In genomic region chr3:123116903-123117302, GRCm38 (mm10) we compare ENCODE assay signal across 8 mouse cellular contexts.
A peak's percentile ranks its signal among the peaks of the same experiment; 100 is the strongest.
DNase-seq lines count a peak whose midpoint lies in the region; ATAC-seq lines count a peak whose summit lies in the region.
"Had no signal": no experiment of that assay in that cellular context is flagged by ENCODE, and none has a peak within 500 bp of the region (broad histone marks: within the 10 kb centered on the region; RNA-seq: fewer than 3 reads in every experiment).

No protein-coding gene starts in this region.

- WGBS in limb, embryonic 11.5 days = 32% methylated on average over 16 of the region's 16 CpGs
- 26% methylated on average over 16 of the region's 16 CpGs for WGBS in stomach, embryonic 16.5 days
- WGBS in forebrain, embryonic 14.5 days = 60% methylated on average over 16 of the region's 16 CpGs

- peak overlapping the region; percentile 7; the same call in 1 of the 2 replicates for H3K4me2 ChIP-seq in limb, embryonic 11.5 days (ENCODE audit: low read depth, severe bottlenecking)
- peak overlapping the region; percentile 38 for H3K4me2 ChIP-seq in stomach, embryonic 16.5 days (ENCODE audit: low read depth, low read length)
- H3K4me2 ChIP-seq in forebrain, embryonic 14.5 days (ENCODE audit: low read length) = no peak overlapping the region

- 0 out of 2 replicates have a peak, but pooled peaks have one; percentile 54 for ATAC-seq in limb, embryonic 11.5 days (ENCODE audit: insufficient number of reproducible peaks, low FRiP score, low TSS enrichment, low read depth)
- peak; percentile 65; the same call in 1 of the 2 replicates for ATAC-seq in stomach, embryonic 16.5 days (ENCODE audit: insufficient read depth, low FRiP score)
- no peak for ATAC-seq in forebrain, embryonic 14.5 days

- H3K9ac ChIP-seq in limb, embryonic 11.5 days (ENCODE audit: low read length) = no peak overlapping the region
- H3K9ac ChIP-seq in stomach, embryonic 16.5 days (ENCODE audit: low read length) = peak overlapping the region; percentile 61
- no peak overlapping the region for H3K9ac ChIP-seq in forebrain, embryonic 14.5 days (ENCODE audit: low read length)

- peak; percentile 19 for DNase-seq in testis, postnatal 14 days (ENCODE audit: low spot score)
- no peak for DNase-seq in testis, postnatal 10 days (ENCODE audit: low spot score)
- peak; percentile 82 for DNase-seq in gastrocnemius, adult 18-20 months (ENCODE audit: low spot score)
- DNase-seq in limb, embryonic 11.5 days (ENCODE audit: low spot score) = peak; percentile 32
- DNase-seq in forebrain, embryonic 14.5 days (ENCODE audit: low spot score) = no peak
- no peak for DNase-seq in layer of hippocampus, postnatal 25 days (ENCODE audit: extremely low spot score in 1 of 2, low spot score in 1 of 2)

- H3K4me1 ChIP-seq in limb, embryonic 11.5 days (ENCODE audit: control insufficient read depth, insufficient read depth, low read length) = no peaks in the 10 kb centered on the region
- H3K4me1 ChIP-seq in stomach, embryonic 16.5 days (ENCODE audit: control insufficient read depth, insufficient read depth, low read length) = 0 out of 2 replicates have a peak, but pooled peaks cover 6% of the 10 kb centered on the region
- peaks cover 4% of the 10 kb centered on the region; the same call in 1 of the 2 replicates for H3K4me1 ChIP-seq in forebrain, embryonic 14.5 days (ENCODE audit: control insufficient read depth, insufficient read depth, low read length)

- H3K4me3 ChIP-seq in limb, embryonic 11.5 days (ENCODE audit: low read depth, low read length) = no peak overlapping the region
- peak overlapping the region; percentile 23 for H3K4me3 ChIP-seq in stomach, embryonic 16.5 days (replicated peaks; ENCODE audit: low read length)
- no peak overlapping the region for H3K4me3 ChIP-seq in forebrain, embryonic 14.5 days (ENCODE audit: low read depth, low read length)

- no peaks in the 10 kb centered on the region for H3K36me3 ChIP-seq in limb, embryonic 11.5 days (ENCODE audit: control insufficient read depth, insufficient read depth, low read length)
- 0 out of 2 replicates have a peak, but pooled peaks cover 8% of the 10 kb centered on the region for H3K36me3 ChIP-seq in stomach, embryonic 16.5 days (ENCODE audit: control insufficient read depth, insufficient read depth, low read length)
- H3K36me3 ChIP-seq in forebrain, embryonic 14.5 days (ENCODE audit: control insufficient read depth, insufficient read depth, low read length) = no peaks in the 10 kb centered on the region
- H3K36me3 ChIP-seq: hindbrain, embryonic 10.5 days had no signal

- no peak overlapping the region for H3K27ac ChIP-seq in limb, embryonic 11.5 days (replicated peaks; ENCODE audit: low read depth, low read length)
- H3K27ac ChIP-seq in stomach, embryonic 16.5 days (ENCODE audit: low read length) = peak overlapping the region; percentile 57; the same call in 1 of the 2 replicates
- H3K27ac ChIP-seq in forebrain, embryonic 14.5 days (ENCODE audit: low read depth, low read length) = no peak overlapping the region
- H3K27ac ChIP-seq: hindbrain, embryonic 10.5 days had no signal

- no peaks in the 10 kb centered on the region for H3K27me3 ChIP-seq in limb, embryonic 11.5 days (ENCODE audit: control insufficient read depth, insufficient read depth, low read length)
- H3K27me3 ChIP-seq in stomach, embryonic 16.5 days (ENCODE audit: control insufficient read depth, insufficient read depth, low read length) = no peaks in the 10 kb centered on the region
- no peaks in the 10 kb centered on the region for H3K27me3 ChIP-seq in forebrain, embryonic 14.5 days (replicated peaks; ENCODE audit: control insufficient read depth, insufficient read depth, low read length)

- no peaks in the 10 kb centered on the region for H3K9me3 ChIP-seq in limb, embryonic 11.5 days (ENCODE audit: control insufficient read depth, low read length)
- no peaks in the 10 kb centered on the region for H3K9me3 ChIP-seq in stomach, embryonic 16.5 days (replicated peaks; ENCODE audit: control insufficient read depth, low read length)
- H3K9me3 ChIP-seq in forebrain, embryonic 14.5 days (replicated peaks; ENCODE audit: control insufficient read depth, low read length) = no peaks in the 10 kb centered on the region

Comparison
In these comparisons a context has a peak if more than half of its experiments do, and no peak if none do; other contexts are left out.
1. DNase-seq: peak in testis, postnatal 14 days (single experiment), gastrocnemius, adult 18-20 months (single experiment) and limb, embryonic 11.5 days (single experiment); none in testis, postnatal 10 days (single experiment), forebrain, embryonic 14.5 days (single experiment) and layer of hippocampus, postnatal 25 days (0 of 2).